Mouse (Mus musculus): ENCODE measurements around the gene Adgrb3.

GRCm38 (mm10) chr1:25679656-25680055, 149.9 kb downstream of the Adgrb3 start:
- TF ChIP-seq POLR2A (IDR thresholded peaks at IDR 0.05; ENCODE audit: borderline replicate concordance, insufficient read depth, low read length) (no peak), CTCF (IDR thresholded peaks at IDR 0.05; ENCODE audit: borderline replicate concordance, insufficient read depth, low read depth, low read length) (no peak)
